Mouse (Mus musculus): ENCODE measurements around the gene Ypel3. TPM values are rescaled to one million over a fixed set of nuclear protein-coding genes. Genes with fewer than 3 reads are reported as not detected.

Ypel3 gene
- total RNA-seq, 2 experiments from 2014 or later, result 311 to 316 TPM

GRCm38 (mm10) chr7:126789141-126789540 lies 12.4 kb downstream of the Ypel3 start:
- no peak for DNase-seq (ENCODE audit: low spot score in 2 of 2)
- intact Hi-C loops (cut with DNase I), result no loop called here

GRCm38 (mm10) chr7:126791851-126792720 lies 15.3 kb downstream of the Ypel3 start, which contains the start of gene Ppp4c:
Gene Ppp4c (minus strand): TSS chr7:126792496.
- DNase-seq (ENCODE audit: low spot score in 2 of 2), result peak; percentile 97 to 98
- intact Hi-C loops (cut with DNase I), result no loop called here

- DNase-seq (ENCODE audit: low spot score in 2 of 2), result no peak
- intact Hi-C loops (cut with DNase I), result no loop called here
Measured at GRCm38 (mm10) chr7:126792721-126793443, 16.1 kb downstream of the Ypel3 start.

- intact Hi-C loops (cut with DNase I), result no loop called here
Measured at GRCm38 (mm10) chr7:126793456-126794270, 16.9 kb downstream of the Ypel3 start.

GRCm38 (mm10) chr7:126794271-126794605 lies 17.5 kb downstream of the Ypel3 start:
- no peak for DNase-seq (ENCODE audit: low spot score in 2 of 2)
- intact Hi-C loops (cut with DNase I), result no loop called here

More at GRCm38 (mm10) chr7:126793456-126794270, 16.9 kb downstream of the Ypel3 start:
- DNase-seq (ENCODE audit: low spot score in 2 of 2), result no peak

- DNase-seq (ENCODE audit: low spot score in 2 of 2), result peak in 1 of 2 experiments; percentile 29
- intact Hi-C loops (cut with DNase I), result loop anchor here (5.0 kb wide), 1 partner anchor 293 kb away; the partner anchor contains the start of gene Atxn2l
Measured at GRCm38 (mm10) chr7:126795387-126796317, 18.9 kb downstream of the Ypel3 start.

GRCm38 (mm10) chr7:126796350-126796932 lies 19.7 kb downstream of the Ypel3 start:
- peak; percentile 37 to 73 for DNase-seq (ENCODE audit: low spot score in 2 of 2)
- intact Hi-C loops (cut with DNase I), result loop anchor here (5.0 kb wide), 1 partner anchor 294 kb away; the partner anchor contains the start of gene Atxn2l

GRCm38 (mm10) chr7:126797411-126798126 lies 20.8 kb downstream of the Ypel3 start, which contains the start of gene Fam57b:
Gene Fam57b (plus strand): TSS chr7:126797668.
- intact Hi-C loops (cut with DNase I), result loop anchor here (2.0 to 5.0 kb wide), 3 partner anchors 21 to 295 kb away; partner anchors contain the start of genes Atxn2l and Ypel3
- DNase-seq (ENCODE audit: low spot score in 2 of 2), result peak in 1 of 2 experiments; percentile 26

- intact Hi-C loops (cut with DNase I), result loop anchor here (1.0 to 5.0 kb wide), 4 partner anchors 22 to 296 kb away; partner anchors contain the start of genes Atxn2l, Maz and Ypel3
- peak in 1 of 2 experiments; percentile 50 for DNase-seq (ENCODE audit: low spot score in 2 of 2)
Measured at GRCm38 (mm10) chr7:126798127-126799049, 21.6 kb downstream of the Ypel3 start.

- intact Hi-C loops (cut with DNase I), result loop anchor here (1.0 to 5.0 kb wide), 4 partner anchors 22 to 297 kb away; partner anchors contain the start of genes Atxn2l, Maz and Ypel3
- peak; percentile 95 to 99 for DNase-seq (ENCODE audit: low spot score in 2 of 2)
Measured at GRCm38 (mm10) chr7:126799050-126799467, 22.3 kb downstream of the Ypel3 start.

- intact Hi-C loops (cut with DNase I), result loop anchor here (1.0 to 5.0 kb wide), 4 partner anchors 23 to 297 kb away; partner anchors contain the start of genes Atxn2l, Maz and Ypel3
- peak in 1 of 2 experiments; percentile 89 for DNase-seq (ENCODE audit: low spot score in 2 of 2)
Measured at GRCm38 (mm10) chr7:126799468-126800268, 22.9 kb downstream of the Ypel3 start.

GRCm38 (mm10) chr7:126800269-126801056 lies 23.7 kb downstream of the Ypel3 start:
- intact Hi-C loops (cut with DNase I), result no loop called here
- DNase-seq (ENCODE audit: low spot score in 2 of 2), result peak in 1 of 2 experiments; percentile 79

GRCm38 (mm10) chr7:126801057-126801422 lies 24.3 kb downstream of the Ypel3 start:
- DNase-seq (ENCODE audit: low spot score in 2 of 2), result no peak
- intact Hi-C loops (cut with DNase I), result no loop called here

GRCm38 (mm10) chr7:126802134-126802889 lies 25.6 kb downstream of the Ypel3 start:
- intact Hi-C loops (cut with DNase I), result no loop called here
- DNase-seq (ENCODE audit: low spot score in 2 of 2), result no peak
